Mouse (Mus musculus) midbrain, embryonic 14.5 days (tissue): ENCODE results near the gene Hoxd1. TPM values are rescaled to one million over a fixed set of nuclear protein-coding genes. Genes with fewer than 3 reads are reported as not detected.

Source experiments
- ATAC-seq: fragments of 200-750 bp; cut with Nextera tagmentation; 2 replicates; pipeline ENCODE4 v1.8.0; 2017; ENCODE audit warnings: moderate number of reproducible peaks, moderate library complexity; ENCODE audit not compliant: low FRiP score, low TSS enrichment
- DNase-seq: peaks from one replicate; pipeline ENCODE4 v3.0.0-alpha.2; 2015
- H3K27ac ChIP-seq: fragments of 300-500 bp; sonication (generic); replicated peaks from 2 replicates; pipeline ENCODE4 v1.5.1; 2014; ENCODE audit warnings: mild to moderate bottlenecking, low read depth, low read length, moderate library complexity
- H3K27me3 ChIP-seq: fragments of 300-500 bp; sonication (generic); 2 replicates; pipeline ENCODE4 v1.6.1; 2014; ENCODE audit warnings: low read length, control low read depth, mixed read lengths; ENCODE audit not compliant: control insufficient read depth, insufficient read depth
- H3K36me3 ChIP-seq: fragments of 300-500 bp; sonication (generic); 2 replicates; pipeline ENCODE4 v1.6.1; 2014; ENCODE audit warnings: low read length, control low read depth; ENCODE audit not compliant: control insufficient read depth, insufficient read depth
- H3K4me1 ChIP-seq: fragments of 300-500 bp; sonication (generic); 2 replicates; pipeline ENCODE4 v1.6.1; 2014; ENCODE audit warnings: mild to moderate bottlenecking, antibody characterized with exemption, low read length, control low read depth; ENCODE audit not compliant: control insufficient read depth, insufficient read depth
- H3K4me2 ChIP-seq: fragments of 300-500 bp; sonication (generic); 2 replicates; pipeline ENCODE4 v1.6.1; 2014; ENCODE audit warnings: mild to moderate bottlenecking, low read length, moderate library complexity
- H3K4me3 ChIP-seq: fragments of 300-500 bp; sonication (generic); replicated peaks from 2 replicates; pipeline ENCODE4 v1.5.1; 2014; ENCODE audit warnings: low read depth, low read length
- H3K9ac ChIP-seq: fragments of 300-500 bp; sonication (generic); replicated peaks from 2 replicates; pipeline ENCODE4 v1.6.1; 2014; ENCODE audit warnings: mild to moderate bottlenecking, low read length, moderate library complexity
- H3K9me3 ChIP-seq: fragments of 300-500 bp; sonication (generic); 2 replicates; pipeline ENCODE4 v1.6.1; 2016; ENCODE audit warnings: low read length, control low read depth, mixed read lengths; ENCODE audit not compliant: control insufficient read depth
- WGBS: fragments of 180-500 bp; shearing (Covaris S2); extraction: QIAGEN DNeasy Blood & Tissue Kit; methylation state at CpG from one replicate; pipeline ENCODE4 v1.1.7; 2014; 5-methylcytosine and 5-hydroxymethylcytosine counted together
- polyA plus RNA-seq: library from polyadenylated mRNA; unstranded; fragments of >200 nt; fragmentation: Nextera tagmentation; extraction: Ambion mirVana; gene quantifications from 2 replicates; pipeline ENCODE4 v1.2.1, GENCODE M21; 2014

Hoxd1 gene
- polyA plus RNA-seq, 1 experiment from 2014 or later, result not detected

GRCm38 (mm10) chr2:74745540-74746297 is 17.1 kb upstream of the Hoxd1 start:
- no peak overlapping the region for H3K9ac ChIP-seq
- no peak for DNase-seq

DNA sequence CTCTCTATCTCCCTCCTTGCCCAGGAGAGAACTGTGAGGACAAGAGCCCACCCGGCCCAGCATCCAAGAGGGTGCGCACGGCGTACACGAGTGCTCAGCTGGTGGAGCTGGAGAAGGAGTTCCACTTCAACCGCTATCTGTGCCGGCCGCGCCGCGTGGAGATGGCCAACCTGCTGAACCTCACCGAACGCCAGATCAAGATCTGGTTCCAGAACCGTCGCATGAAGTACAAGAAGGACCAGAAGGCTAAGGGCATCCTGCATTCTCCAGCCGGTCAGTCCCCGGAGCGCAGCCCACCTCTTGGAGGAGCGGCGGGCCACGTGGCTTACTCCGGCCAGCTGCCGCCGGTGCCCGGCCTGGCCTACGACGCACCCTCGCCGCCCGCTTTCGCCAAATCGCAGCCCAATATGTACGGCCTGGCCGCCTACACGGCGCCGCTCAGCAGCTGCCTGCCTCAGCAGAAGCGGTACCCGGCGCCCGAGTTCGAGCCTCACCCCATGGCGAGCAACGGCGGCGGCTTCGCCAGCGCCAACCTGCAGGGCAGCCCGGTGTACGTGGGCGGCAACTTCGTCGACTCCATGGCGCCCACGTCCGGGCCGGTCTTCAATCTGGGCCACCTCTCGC is 16.4 kb upstream of the Hoxd1 start:
- peak; percentile 13 for DNase-seq
- H3K9me3 ChIP-seq, result no peaks in the 10 kb centered on the region
- no peak overlapping the region for H3K4me3 ChIP-seq
- H3K4me2 ChIP-seq, result no peak overlapping the region
- no peak overlapping the region for H3K27ac ChIP-seq
- H3K9ac ChIP-seq, result no peak overlapping the region
- H3K4me1 ChIP-seq, result peaks cover 9% of the 10 kb centered on the region; the same call in 1 of the 2 replicates
- H3K36me3 ChIP-seq, result no peaks in the 10 kb centered on the region
- H3K27me3 ChIP-seq, result peaks cover 98% of the 10 kb centered on the region
- under 1% methylated on average over 58 of the region's 58 CpGs for WGBS
- ATAC-seq, result no peak

More at GRCm38 (mm10) chr2:74745540-74746297, 17.1 kb upstream of the Hoxd1 start:
- Histone ChIP-seq H3K27me3 (peaks cover 96% of the 10 kb centered on the region), H3K9me3 (no peaks in the 10 kb centered on the region), H3K4me1 (peaks cover 9% of the 10 kb centered on the region; the same call in 1 of the 2 replicates), H3K36me3 (no peaks in the 10 kb centered on the region), H3K4me2 (no peak overlapping the region), H3K27ac (no peak overlapping the region), H3K4me3 (no peak overlapping the region)
- no peak for ATAC-seq
- WGBS, result under 1% methylated on average over 6 of the region's 6 CpGs

GRCm38 (mm10) chr2:74747006-74747405 is 15.8 kb upstream of the Hoxd1 start:
- H3K4me2 ChIP-seq, result no peak overlapping the region
- under 1% methylated on average over 24 of the region's 24 CpGs for WGBS

GRCm38 (mm10) chr2:74747661-74748141 is 15.1 kb upstream of the Hoxd1 start:
- H3K4me3 ChIP-seq, result no peak overlapping the region
- H3K9ac ChIP-seq, result no peak overlapping the region
- H3K27ac ChIP-seq, result no peak overlapping the region
- no peaks in the 10 kb centered on the region for H3K36me3 ChIP-seq
- no peaks in the 10 kb centered on the region for H3K9me3 ChIP-seq
- H3K4me2 ChIP-seq, result no peak overlapping the region
- H3K4me1 ChIP-seq, result peaks cover 9% of the 10 kb centered on the region; the same call in 1 of the 2 replicates
- H3K27me3 ChIP-seq, result peaks cover 98% of the 10 kb centered on the region
- DNase-seq (peak; percentile 54), ATAC-seq (no peak)
- WGBS, result 3% methylated on average over 11 of the region's 11 CpGs

More at GRCm38 (mm10) chr2:74747006-74747405, 15.8 kb upstream of the Hoxd1 start:
- Histone ChIP-seq H3K36me3 (no peaks in the 10 kb centered on the region), H3K4me1 (peaks cover 9% of the 10 kb centered on the region; the same call in 1 of the 2 replicates), H3K27me3 (peaks cover 98% of the 10 kb centered on the region), H3K9ac (no peak overlapping the region), H3K9me3 (no peaks in the 10 kb centered on the region), H3K27ac (no peak overlapping the region), H3K4me3 (no peak overlapping the region)
- ATAC-seq, result no peak
- DNase-seq, result no peak

DNA sequence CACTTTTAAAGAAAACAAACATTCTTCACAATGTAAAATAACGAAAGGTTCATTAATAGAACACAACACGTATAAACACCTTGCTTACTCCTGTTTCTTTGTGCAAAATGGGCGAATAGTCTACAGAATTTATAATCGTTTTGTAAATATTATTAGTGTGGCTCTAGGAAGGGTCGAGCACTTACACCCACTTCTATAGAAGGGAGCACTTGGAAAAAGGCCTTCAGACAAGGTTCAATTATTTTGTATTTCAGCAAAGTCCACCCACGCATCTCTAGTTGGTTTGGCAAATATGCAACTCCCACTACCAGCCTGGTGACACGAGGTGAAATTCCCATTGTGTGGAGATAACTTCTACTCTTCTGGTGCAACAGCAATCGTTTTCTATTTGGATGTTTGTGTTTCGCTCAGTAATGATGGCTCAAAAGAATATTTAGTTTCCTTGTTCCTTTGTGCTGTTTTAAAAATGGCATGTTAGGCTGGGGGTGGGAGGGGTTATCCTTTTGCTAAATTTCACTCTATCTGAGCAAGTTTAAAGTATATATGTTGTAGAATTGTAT is 14.3 kb upstream of the Hoxd1 start:
- Histone ChIP-seq H3K4me1 (peaks cover 9% of the 10 kb centered on the region; the same call in 1 of the 2 replicates), H3K27me3 (peaks cover 98% of the 10 kb centered on the region), H3K36me3 (no peaks in the 10 kb centered on the region), H3K4me2 (no peak overlapping the region), H3K4me3 (no peak overlapping the region), H3K9ac (no peak overlapping the region), H3K27ac (no peak overlapping the region), H3K9me3 (no peaks in the 10 kb centered on the region)
- ATAC-seq (no peak), DNase-seq (peak; percentile 45)
- 4% methylated on average over 9 of the region's 9 CpGs for WGBS

- H3K4me3 ChIP-seq, result peak overlapping the region; percentile 4; the same call in 1 of the 2 replicates
- WGBS, result under 1% methylated on average over 47 of the region's 47 CpGs
- no peak overlapping the region for H3K27ac ChIP-seq
- H3K36me3 ChIP-seq, result no peaks in the 10 kb centered on the region
- peak; percentile 66 for DNase-seq
- H3K9me3 ChIP-seq, result no peaks in the 10 kb centered on the region
- H3K4me2 ChIP-seq, result peak overlapping the region; percentile 39
- H3K9ac ChIP-seq, result no peak overlapping the region
- peaks cover 98% of the 10 kb centered on the region for H3K27me3 ChIP-seq
- peaks cover 9% of the 10 kb centered on the region; the same call in 1 of the 2 replicates for H3K4me1 ChIP-seq
- ATAC-seq, result no peak
Measured at GRCm38 (mm10) chr2:74749337-74750121, 13.3 kb upstream of the Hoxd1 start.

DNA sequence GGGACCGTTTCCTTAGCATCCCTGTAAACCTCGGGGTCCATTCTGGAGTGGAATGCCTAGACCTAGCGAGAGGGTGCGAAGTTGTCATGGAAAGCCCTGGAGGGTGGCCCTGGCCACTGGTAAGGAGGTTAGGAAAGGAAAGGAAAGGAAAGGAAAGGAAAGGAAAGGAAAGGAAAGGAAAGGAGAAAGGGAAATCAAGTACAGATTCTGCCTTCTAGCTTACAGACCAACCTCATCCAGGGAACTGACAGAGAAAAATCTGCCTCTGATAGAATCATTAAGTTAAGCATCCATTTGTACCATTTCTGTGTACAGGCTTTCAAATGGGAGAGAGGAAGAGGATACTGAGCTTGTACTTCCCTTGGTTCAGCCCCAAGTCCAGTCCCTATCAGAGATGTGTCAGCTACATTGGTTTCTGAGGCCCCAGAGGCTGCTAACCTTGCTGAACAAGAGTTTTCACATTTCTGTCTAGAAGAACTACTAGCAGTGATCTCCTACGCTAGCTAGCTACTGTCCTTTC is 12.0 kb upstream of the Hoxd1 start:
- Histone ChIP-seq H3K9me3 (no peaks in the 10 kb centered on the region), H3K4me1 (peaks cover 9% of the 10 kb centered on the region; the same call in 1 of the 2 replicates), H3K4me3 (no peak overlapping the region), H3K27me3 (peaks cover 96% of the 10 kb centered on the region), H3K27ac (no peak overlapping the region), H3K4me2 (no peak overlapping the region), H3K36me3 (no peaks in the 10 kb centered on the region), H3K9ac (no peak overlapping the region)
- WGBS, result 8% methylated on average over 5 of the region's 5 CpGs
- DNase-seq (no peak), ATAC-seq (no peak)

DNA sequence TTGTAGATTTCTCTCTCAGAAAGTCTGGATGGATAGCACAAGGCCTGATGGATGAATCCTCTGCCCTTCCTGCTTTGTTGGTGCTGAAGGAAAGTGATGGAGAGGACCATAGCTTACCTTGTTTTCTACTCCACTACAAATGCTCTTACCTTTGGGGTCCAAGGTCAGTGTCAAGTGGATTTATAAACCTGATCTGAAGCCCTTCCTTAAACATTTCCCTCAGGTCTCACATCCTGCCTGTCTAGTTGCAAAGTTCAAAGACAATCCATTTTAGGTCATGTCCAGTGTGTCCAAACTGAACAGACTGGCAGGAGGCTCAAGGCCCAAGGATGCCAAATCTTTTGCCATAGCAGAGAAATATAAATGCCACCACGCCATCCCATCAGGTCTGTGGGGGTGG is 10.9 kb upstream of the Hoxd1 start:
- H3K27me3 ChIP-seq, result peaks cover 94% of the 10 kb centered on the region
- no peak for DNase-seq

More for the DNA sequence above, 10.9 kb upstream of the Hoxd1 start:
- Histone ChIP-seq H3K4me2 (no peak overlapping the region), H3K9ac (no peak overlapping the region), H3K36me3 (no peaks in the 10 kb centered on the region), H3K27ac (no peak overlapping the region), H3K9me3 (0 out of 2 replicates have a peak, but pooled peaks cover 3% of the 10 kb centered on the region), H3K4me3 (no peak overlapping the region), H3K4me1 (peaks cover 9% of the 10 kb centered on the region; the same call in 1 of the 2 replicates)
- ATAC-seq, result no peak
- WGBS, result 68% methylated on average over 1 of the region's 1 CpGs
